12 mouse cellular contexts compared by ENCODE assay signal in genomic region chr1:62382807-62383514, GRCm38 (mm10).
A peak's percentile ranks its signal among the peaks of the same experiment; 100 is the strongest.
DNase-seq lines count a peak whose midpoint lies in the region; ATAC-seq and TF ChIP-seq lines count a peak whose summit lies in the region.
"Had no signal": no experiment of that assay in that cellular context is flagged by ENCODE, and none has a peak within 500 bp of the region (broad histone marks: within the 10 kb centered on the region; RNA-seq: fewer than 3 reads in every experiment).

No protein-coding gene starts in this region.

- H3K4me2 ChIP-seq in lung, embryonic 14.5 days = no peak overlapping the region
- H3K4me2 ChIP-seq: kidney, embryonic 15.5 days had no signal

- no peak for TF ChIP-seq CTCF in lung, embryonic 14.5 days (IDR thresholded peaks at IDR 0.05; ENCODE audit: low read depth)

- no peak overlapping the region for H3K4me3 ChIP-seq in lung, embryonic 14.5 days (ENCODE audit: low read depth, low read length)
- H3K4me3 ChIP-seq: kidney, embryonic 15.5 days; megakaryocyte, embryonic 14.5 days had no signal

- H3K4me1 ChIP-seq in lung, embryonic 14.5 days (ENCODE audit: insufficient read depth) = no peaks in the 10 kb centered on the region
- H3K4me1 ChIP-seq: kidney, embryonic 15.5 days; megakaryocyte, embryonic 14.5 days had no signal

- peak; percentile 41 for DNase-seq in lung, embryonic 14.5 days
- no peak for DNase-seq in lung, postnatal 25 days (ENCODE audit: low spot score)
- peak; percentile 57 for DNase-seq in embryo, embryonic 11 days
- peak; percentile 4 to 10 for DNase-seq in heart, postnatal 14 days
- peak; percentile 25 for DNase-seq in lung, postnatal 36 days
- DNase-seq in adrenal gland, postnatal 4 days (ENCODE audit: low spot score in 2 of 2) = no peak
- DNase-seq in right cerebral cortex, postnatal 10 days (ENCODE audit: low spot score in 2 of 2) = no peak
- DNase-seq: gastrocnemius, postnatal 36 days; layer of hippocampus, postnatal 36 days had no signal

- H3K36me3 ChIP-seq in lung, embryonic 14.5 days (ENCODE audit: insufficient read depth) = no peaks in the 10 kb centered on the region
- H3K36me3 ChIP-seq: kidney, embryonic 15.5 days had no signal

- no peak for ATAC-seq in lung, embryonic 14.5 days (ENCODE audit: insufficient read depth)

- no peaks in the 10 kb centered on the region for H3K27me3 ChIP-seq in lung, embryonic 14.5 days (ENCODE audit: insufficient read depth, low read length)
- H3K27me3 ChIP-seq: CH12.LX; kidney, embryonic 15.5 days; megakaryocyte, embryonic 14.5 days had no signal

- WGBS in lung, embryonic 14.5 days = 21% methylated on average over 14 of the region's 14 CpGs

- H3K27ac ChIP-seq in lung, embryonic 14.5 days (ENCODE audit: low read depth) = no peak overlapping the region
- H3K27ac ChIP-seq: kidney, embryonic 15.5 days had no signal

- intact Hi-C loops in heart, postnatal 14 days (cut with DNase I) = no loop called here

- no peak overlapping the region for H3K9ac ChIP-seq in lung, embryonic 14.5 days
- H3K9ac ChIP-seq: kidney, embryonic 15.5 days had no signal

- H3K9me3 ChIP-seq in lung, embryonic 14.5 days (ENCODE audit: low read depth, low read length) = no peaks in the 10 kb centered on the region
- H3K9me3 ChIP-seq: kidney, embryonic 15.5 days had no signal

Comparison
In these comparisons a context has a peak if more than half of its experiments do, and no peak if none do; other contexts are left out.
1. DNase-seq: peak in lung, embryonic 14.5 days (single experiment), embryo, embryonic 11 days (single experiment), heart, postnatal 14 days (2 of 2) and lung, postnatal 36 days (single experiment); none in lung, postnatal 25 days (single experiment), adrenal gland, postnatal 4 days (0 of 2) and right cerebral cortex, postnatal 10 days (0 of 2).